Mouse (Mus musculus) ES-E14 (cell line): ENCODE results near the gene Slc22a12. TPM values are rescaled to one million over a fixed set of nuclear protein-coding genes. Genes with fewer than 3 reads are reported as not detected.
A peak's percentile ranks its signal among the peaks of the same experiment; 100 is the strongest.

Experiments used
- DNase-seq: peaks from one replicate; pipeline ENCODE4 v3.0.0-alpha.2; 2013; ENCODE audit warnings: low read depth, low spot score
- H3K27ac ChIP-seq: 2 replicates; pipeline ENCODE4 v1.5.1; 2012; ENCODE audit warnings: low read depth, mild to moderate bottlenecking, low read length, moderate library complexity, mixed read lengths; ENCODE audit not compliant: poor library complexity, insufficient read depth, severe bottlenecking
- H3K36me3 ChIP-seq: 2 replicates; pipeline ENCODE4 v1.6.1; 2012; ENCODE audit warnings: mild to moderate bottlenecking, low read length, moderate library complexity, mixed read lengths; ENCODE audit not compliant: control insufficient read depth, poor library complexity, insufficient read depth, severe bottlenecking
- H3K4me1 ChIP-seq, 2 experiments: fragments of 150-350 bp in 1 of 2; sonication (generic) in 1 of 2; 2 replicates each; pipeline ENCODE4 v1.6.1; 2012; ENCODE audit warnings: low read length in 2 of 2, mild to moderate bottlenecking in 1 of 2, mixed read lengths in 1 of 2; ENCODE audit not compliant: control insufficient read depth in 2 of 2, insufficient read depth in 2 of 2, poor library complexity in 1 of 2
- H3K4me3 ChIP-seq, 2 experiments: fragments of 150-350 bp in 1 of 2; sonication (generic) in 1 of 2; 2 replicates each; pipeline ENCODE4 v1.5.1; 2012; ENCODE audit warnings: low read length in 2 of 2, low read depth in 1 of 2, mild to moderate bottlenecking in 1 of 2, mixed read lengths in 1 of 2; ENCODE audit not compliant: insufficient read depth in 1 of 2, poor library complexity in 1 of 2, severe bottlenecking in 1 of 2
- H3K9ac ChIP-seq: 2 replicates; pipeline ENCODE4 v1.6.1; 2012; ENCODE audit warnings: low read depth, mild to moderate bottlenecking, low read length, mixed read lengths; ENCODE audit not compliant: poor library complexity, insufficient read depth, severe bottlenecking
- H3K9me3 ChIP-seq: fragments of 150-350 bp; sonication (generic); 2 replicates; pipeline ENCODE4 v1.6.1; 2012; ENCODE audit warnings: low read depth, mild to moderate bottlenecking, low read length; ENCODE audit not compliant: control insufficient read depth, insufficient read depth
- CHD2 ChIP-seq: IDR thresholded peaks from 2 replicates; pipeline ENCODE4 v1.6.1; 2014; ENCODE audit warnings: mild to moderate bottlenecking, low read depth, low read length, inconsistent platforms
- HCFC1 ChIP-seq: IDR thresholded peaks from 2 replicates; pipeline ENCODE4 v1.6.1; 2012; ENCODE audit warnings: low read length, inconsistent platforms, borderline replicate concordance; ENCODE audit not compliant: insufficient read depth
- MAFK ChIP-seq: IDR thresholded peaks from 2 replicates; pipeline ENCODE4 v1.6.1; 2014; ENCODE audit warnings: mild to moderate bottlenecking, low read depth, low read length, inconsistent platforms; ENCODE audit not compliant: insufficient read depth
- ZC3H11A ChIP-seq: IDR thresholded peaks from 2 replicates; pipeline ENCODE4 v1.6.1; 2012; ENCODE audit warnings: low read depth, mild to moderate bottlenecking, inconsistent platforms, low read length, borderline replicate concordance
- ZNF384 ChIP-seq: IDR thresholded peaks from 2 replicates; pipeline ENCODE4 v1.6.1; 2012; ENCODE audit warnings: low read depth, low read length, inconsistent platforms
- in situ Hi-C, 2 experiments: fragments of 600-800 bp; cut with MboI; formaldehyde crosslinking; loops; one replicate each; pipeline ENCODE4 v1.15.1; 2025; ENCODE audit warnings: low sequenced_read_pairs in 2 of 2, inconsistent platforms in 1 of 2; ENCODE audit not compliant: unreplicated experiment in 2 of 2
- total RNA-seq: library from RNA; depleted of rRNA; stranded (reverse); fragments of 300-350 nt; gene quantifications from 2 replicates; pipeline ENCODE4 v1.2.3, GENCODE M21; 2012

The Slc22a12 gene
- total RNA-seq, 1 experiment: not detected

- H3K4me1 ChIP-seq: peaks cover 0 to 9% of the 10 kb centered on the region in 2 experiments; a peak in 1 of 4 replicates
- in situ Hi-C loops: no loop called here
- no peaks in the 10 kb centered on the region for H3K9me3 ChIP-seq
- no peak overlapping the region for H3K9ac ChIP-seq
- H3K27ac ChIP-seq: no peak overlapping the region
- no peaks in the 10 kb centered on the region for H3K36me3 ChIP-seq
- TF ChIP-seq MAFK: no peak
- TF ChIP-seq ZC3H11A: no peak
- no peak for TF ChIP-seq CHD2
- no peak for TF ChIP-seq ZNF384
- no peak for DNase-seq
- no peak overlapping the region for H3K4me3 ChIP-seq
These were observed 42.2 kb downstream of the Slc22a12 start for GRCm38 (mm10) chr19:6500636-6501025.

GRCm38 (mm10) chr19:6499860-6500635 is 42.8 kb downstream of the Slc22a12 start:
- no peak overlapping the region for H3K27ac ChIP-seq
- H3K9me3 ChIP-seq: no peaks in the 10 kb centered on the region
- H3K4me3 ChIP-seq: no peak overlapping the region
- H3K4me1 ChIP-seq: peaks cover 0 to 9% of the 10 kb centered on the region in 2 experiments; a peak in 1 of 4 replicates
- no peaks in the 10 kb centered on the region for H3K36me3 ChIP-seq
- TF ChIP-seq CHD2: no peak
- TF ChIP-seq HCFC1: no peak
- no peak for TF ChIP-seq ZNF384
- TF ChIP-seq MAFK: no peak
- no peak for TF ChIP-seq ZC3H11A
- no peak overlapping the region for H3K9ac ChIP-seq
- in situ Hi-C loops: loop anchor here in 1 of 2 experiments (10.0 kb wide), 1 partner anchor 75 kb away; no protein-coding TSS in a partner anchor
- no peak for DNase-seq

- DNase-seq: no peak
- Histone ChIP-seq H3K9me3 (no peaks in the 10 kb centered on the region), H3K27ac (no peak overlapping the region), H3K4me1 (peaks cover 0 to 9% of the 10 kb centered on the region in 2 experiments; a peak in 1 of 4 replicates), H3K36me3 (no peaks in the 10 kb centered on the region), H3K4me3 (peak overlapping the region; percentile 40 to 79), H3K9ac (peak overlapping the region; percentile 61)
- in situ Hi-C loops: loop anchor here in 1 of 2 experiments (10.0 kb wide), 1 partner anchor 76 kb away; no protein-coding TSS in a partner anchor
- TF ChIP-seq ZNF384 (no peak), CHD2 (no peak), MAFK (no peak), ZC3H11A (no peak), HCFC1 (no peak)
These were observed 44.3 kb downstream of the Slc22a12 start for GRCm38 (mm10) chr19:6498350-6499131.

GRCm38 (mm10) chr19:6497803-6498202 is 45.0 kb downstream of the Slc22a12 start:
- TF ChIP-seq ZNF384 (no peak), MAFK (no peak), ZC3H11A (no peak), CHD2 (no peak)
- Histone ChIP-seq H3K4me3 (peak overlapping the region; percentile 72 to 79), H3K9ac (peak overlapping the region; percentile 61), H3K4me1 (peaks cover 0 to 9% of the 10 kb centered on the region in 2 experiments; a peak in 1 of 4 replicates), H3K27ac (no peak overlapping the region), H3K9me3 (no peaks in the 10 kb centered on the region), H3K36me3 (no peaks in the 10 kb centered on the region)
- in situ Hi-C loops: loop anchor here in 1 of 2 experiments (10.0 kb wide), 1 partner anchor 77 kb away; no protein-coding TSS in a partner anchor
- no peak for DNase-seq
